Comparison of ENCODE assay signal across 13 mouse cellular contexts in the genomic region with DNA sequence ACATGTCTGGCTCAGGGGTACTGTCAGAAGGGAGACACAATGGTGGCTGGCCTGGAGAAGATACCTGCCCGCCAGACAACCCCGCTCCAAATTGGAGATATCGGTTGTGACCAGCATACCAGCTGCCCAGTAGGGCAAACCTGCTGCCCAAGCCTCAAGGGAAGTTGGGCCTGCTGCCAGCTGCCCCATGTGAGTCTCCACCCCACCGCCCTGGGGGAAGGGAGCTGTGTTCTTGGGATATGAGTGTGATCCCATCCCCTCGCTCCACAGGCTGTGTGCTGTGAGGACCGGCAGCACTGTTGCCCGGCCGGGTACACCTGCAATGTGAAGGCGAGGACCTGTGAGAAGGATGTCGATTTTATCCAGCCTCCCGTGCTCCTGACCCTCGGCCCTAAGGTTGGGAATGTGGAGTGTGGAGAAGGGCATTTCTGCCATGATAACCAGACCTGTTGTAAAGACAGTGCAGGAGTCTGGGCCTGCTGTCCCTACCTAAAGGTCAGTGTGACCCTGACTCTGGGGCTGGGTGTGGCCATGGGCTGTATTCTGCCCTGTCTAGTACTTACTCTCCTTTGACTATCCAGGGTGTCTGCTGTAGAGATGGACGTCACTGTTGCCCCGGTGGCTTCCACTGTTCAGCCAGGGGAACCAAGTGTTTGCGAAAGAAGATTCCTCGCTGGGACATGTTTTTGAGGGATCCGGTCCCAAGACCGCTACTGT. TPM values are rescaled to one million over a fixed set of nuclear protein-coding genes. Genes with fewer than 3 reads are reported as not detected.
DNase-seq lines count a peak whose midpoint lies in the region; ATAC-seq and TF ChIP-seq lines count a peak whose summit lies in the region.
"Had no signal": no experiment of that assay in that cellular context is flagged by ENCODE, and none has a peak within 500 bp of the region (broad histone marks: within the 10 kb centered on the region; RNA-seq: fewer than 3 reads in every experiment).

No protein-coding gene starts in this region.

- no peaks in the 10 kb centered on the region for H3K79me2 ChIP-seq in myocyte (ENCODE audit: control insufficient read depth, insufficient read depth)

- no peak for DNase-seq in heart, postnatal 36 days
- DNase-seq in urinary bladder, postnatal 14 days (ENCODE audit: low spot score): peak; percentile 52
- no peak for DNase-seq in urinary bladder, adult 18-20 months (ENCODE audit: low spot score in 2 of 2)
- DNase-seq in cerebellum, postnatal 14 days: peak; percentile 52 to 71
- DNase-seq in lung, postnatal 25 days (ENCODE audit: low spot score): no peak
- no peak for DNase-seq in adipocyte (ENCODE audit: low spot score)
- DNase-seq: thymus, postnatal 25 days had no signal

- TF ChIP-seq POLR2A in myocyte (IDR thresholded peaks at IDR 0.05; ENCODE audit: insufficient read length, low read depth): no peak

- no peak for ATAC-seq in heart, embryonic 13.5 days (ENCODE audit: extremely low read depth, insufficient number of reproducible peaks, low FRiP score, low TSS enrichment)
- ATAC-seq: forebrain, embryonic 16.5 days; midbrain, embryonic 15.5 days had no signal

- peaks cover 54% of the 10 kb centered on the region for H3K4me1 ChIP-seq in heart, embryonic 13.5 days

- 84% methylated on average over 18 of the region's 18 CpGs for WGBS in heart, embryonic 13.5 days

- H3K9ac ChIP-seq in heart, embryonic 13.5 days: 0 out of 2 replicates have a peak overlapping the region, but pooled peaks have one; percentile 8
- H3K9ac ChIP-seq: limb, embryonic 13.5 days; lung, embryonic 15.5 days; midbrain, embryonic 15.5 days had no signal

- intact Hi-C loops in heart, postnatal 36 days (cut with DNase I): no loop called here

- peaks cover 15% of the 10 kb centered on the region for H3K27me3 ChIP-seq in heart, embryonic 13.5 days (replicated peaks)
- no peaks in the 10 kb centered on the region for H3K27me3 ChIP-seq in myocyte (ENCODE audit: control insufficient read depth, insufficient read depth, insufficient read length)
- H3K27me3 ChIP-seq: midbrain, embryonic 15.5 days had no signal

- H3K4me2 ChIP-seq in heart, embryonic 13.5 days: no peak overlapping the region
- peak overlapping the region; percentile 0 for H3K4me2 ChIP-seq in myocyte (ENCODE audit: low read depth)
- H3K4me2 ChIP-seq: limb, embryonic 13.5 days; lung, embryonic 15.5 days; midbrain, embryonic 15.5 days had no signal

- H3K9me3 ChIP-seq in heart, embryonic 13.5 days: no peaks in the 10 kb centered on the region
- H3K9me3 ChIP-seq: limb, embryonic 13.5 days; lung, embryonic 15.5 days; midbrain, embryonic 15.5 days had no signal

- no peak overlapping the region for H3K4me3 ChIP-seq in heart, embryonic 13.5 days
- H3K4me3 ChIP-seq in myocyte: no peak overlapping the region
- H3K4me3 ChIP-seq: limb, embryonic 13.5 days; lung, embryonic 15.5 days; midbrain, embryonic 15.5 days had no signal

- no peak overlapping the region for H3ac ChIP-seq in myocyte (ENCODE audit: control insufficient read depth, insufficient read length)

- no peak overlapping the region for H3K27ac ChIP-seq in heart, embryonic 13.5 days (replicated peaks)
- H3K27ac ChIP-seq: limb, embryonic 13.5 days; lung, embryonic 15.5 days; midbrain, embryonic 15.5 days had no signal

- H3K36me3 ChIP-seq in heart, embryonic 13.5 days: peaks cover 76% of the 10 kb centered on the region
- H3K36me3 ChIP-seq in myocyte (ENCODE audit: control insufficient read depth, insufficient read depth): peaks cover 12% of the 10 kb centered on the region

TF ChIP-seq in myocyte, 11 proteins besides CTCF, POLR2A, EP300 and RAD21:
- TF ChIP-seq MYOG (IDR thresholded peaks at IDR 0.05; ENCODE audit: control insufficient read depth in 1 of 3, insufficient read depth in 1 of 3, insufficient read length in 2 of 3, low read depth in 2 of 3) (peak in 1 of 3 experiments; percentile 33), USF1 (IDR thresholded peaks at IDR 0.05; ENCODE audit: low read depth) (no peak), TCF12 (IDR thresholded peaks at IDR 0.05; ENCODE audit: insufficient read depth, poor library complexity, severe bottlenecking) (no peak), MYOD1 (IDR thresholded peaks at IDR 0.05; ENCODE audit: control insufficient read depth in 1 of 3, insufficient read length in 2 of 3, low read depth in 2 of 3) (peak in 1 of 3 experiments; percentile 24), POLR2AphosphoS2 (IDR thresholded peaks at IDR 0.05; ENCODE audit: insufficient read length, low read depth) (peak; percentile 60)

RNA-seq across cellular contexts. Expression of a gene that starts 5.8 kb away (rescaled TPM):
- 220 and 224 TPM in 2 replicates for polyA plus RNA-seq in heart, embryonic 13.5 days (2015; fragmentation: Nextera tagmentation; extraction: Ambion mirVana)
- total RNA-seq in heart, postnatal 36 days (2021): 100 to 1,000 TPM; 113 to 122 TPM
- 174 TPM for polyA plus RNA-seq in myocyte (2012; fragmentation: generic; extraction: Trizol)

RNA-seq across cellular contexts. Expression of a gene that starts 11.6 kb away (rescaled TPM):
- 2.8 and 2.9 TPM in 2 replicates for polyA plus RNA-seq in heart, embryonic 13.5 days (2015; fragmentation: Nextera tagmentation; extraction: Ambion mirVana)
- 1 to 10 TPM; 4.3 to 5.2 TPM for total RNA-seq in heart, postnatal 36 days (2021)
- polyA plus RNA-seq in myocyte (2012; fragmentation: generic; extraction: Trizol): 162 TPM

RNA-seq across cellular contexts. Expression of a gene that starts 28.2 kb away (rescaled TPM):
- 287 and 294 TPM in 2 replicates for polyA plus RNA-seq in heart, embryonic 13.5 days (2015; fragmentation: Nextera tagmentation; extraction: Ambion mirVana)
- total RNA-seq in heart, postnatal 36 days (2021): 100 to 1,000 TPM; 174 to 183 TPM
- 274 TPM for polyA plus RNA-seq in myocyte (2012; fragmentation: generic; extraction: Trizol)

RNA-seq across cellular contexts. Expression of a gene that starts 34.0 kb away (rescaled TPM):
- polyA plus RNA-seq in heart, embryonic 13.5 days (2015; fragmentation: Nextera tagmentation; extraction: Ambion mirVana): 10.5 and 11.3 TPM in 2 replicates
- 1 to 10 TPM; 3.1 to 3.8 TPM for total RNA-seq in heart, postnatal 36 days (2021)
- polyA plus RNA-seq in myocyte (2012; fragmentation: generic; extraction: Trizol): 7.2 TPM

RNA-seq across cellular contexts. Expression of a gene that starts 42.7 kb away (rescaled TPM):
- 1.1 and 1.7 TPM in 2 replicates for polyA plus RNA-seq in heart, embryonic 13.5 days (2015; fragmentation: Nextera tagmentation; extraction: Ambion mirVana)
- total RNA-seq in heart, postnatal 36 days (2021): under 1 TPM in 1 of 2 experiments, not detected in 1; 0.19 TPM
- polyA plus RNA-seq in myocyte (2012; fragmentation: generic; extraction: Trizol): 10.3 TPM

Comparison
In these comparisons a context has a peak if more than half of its experiments do, and no peak if none do; other contexts are left out.
1. DNase-seq: peak in urinary bladder, postnatal 14 days (single experiment) and cerebellum, postnatal 14 days (2 of 2); none in heart, postnatal 36 days (0 of 2), urinary bladder, adult 18-20 months (0 of 2), lung, postnatal 25 days (single experiment) and adipocyte (single experiment).
2. RNA of a gene that starts 11.6 kb away (polyA plus RNA-seq): 162 TPM in myocyte (single experiment); 2.8 to 2.9 TPM in heart, embryonic 13.5 days; every median in the first group is over 10 times any median in the second.